Mouse (Mus musculus): ENCODE results near the gene Piezo1. TPM values are rescaled to one million over a fixed set of nuclear protein-coding genes. Genes with fewer than 3 reads are reported as not detected.

Gene Piezo1
- polyA plus RNA-seq, 1 experiment from 2014 or later = 3.4 TPM

- TF ChIP-seq CTCF (IDR thresholded peaks at IDR 0.05; ENCODE audit: low read depth) (no peak), EP300 (IDR thresholded peaks at IDR 0.05; ENCODE audit: low read depth) (no peak)
- peaks cover 34% of the 10 kb centered on the region for H3K36me3 ChIP-seq (replicated peaks; ENCODE audit: insufficient read depth, low read length)
- H3K4me3 ChIP-seq (ENCODE audit: low read depth, low read length) = no peak overlapping the region
- H3K27me3 ChIP-seq (ENCODE audit: insufficient read depth, low read length) = no peaks in the 10 kb centered on the region
- H3K4me2 ChIP-seq (ENCODE audit: low read depth, low read length) = no peak overlapping the region
- H3K4me1 ChIP-seq (ENCODE audit: insufficient read depth) = peaks cover 24% of the 10 kb centered on the region
- no peaks in the 10 kb centered on the region for H3K9me3 ChIP-seq (ENCODE audit: low read length)
- DNase-seq (no peak), ATAC-seq (no peak)
- H3K27ac ChIP-seq (ENCODE audit: low read depth) = 0 out of 2 replicates have a peak overlapping the region, but pooled peaks have one; percentile 12
- no peak overlapping the region for H3K9ac ChIP-seq (replicated peaks)
- whole genome bisulfite sequencing (ENCODE audit: insufficient replicate concordance) = 61% methylated on average over 5 of the region's 5 CpGs
Observed at GRCm38 (mm10) chr8:122470691-122471090, 80.4 kb downstream of the Piezo1 start.

- Histone ChIP-seq H3K27me3 (ENCODE audit: insufficient read depth, low read length) (no peaks in the 10 kb centered on the region), H3K9me3 (ENCODE audit: low read length) (no peaks in the 10 kb centered on the region), H3K4me1 (ENCODE audit: insufficient read depth) (peaks cover 22% of the 10 kb centered on the region), H3K36me3 (replicated peaks; ENCODE audit: insufficient read depth, low read length) (peaks cover 35% of the 10 kb centered on the region), H3K4me2 (ENCODE audit: low read depth, low read length) (no peak overlapping the region), H3K9ac (replicated peaks) (no peak overlapping the region), H3K4me3 (ENCODE audit: low read depth, low read length) (no peak overlapping the region), H3K27ac (ENCODE audit: low read depth) (no peak overlapping the region)
- no peak for ATAC-seq
- 70% methylated on average over 10 of the region's 10 CpGs for WGBS (ENCODE audit: insufficient replicate concordance)
- TF ChIP-seq CTCF (IDR thresholded peaks at IDR 0.05; ENCODE audit: low read depth) (no peak), EP300 (IDR thresholded peaks at IDR 0.05; ENCODE audit: low read depth) (no peak)
- no peak for DNase-seq
Observed at GRCm38 (mm10) chr8:122469965-122470364, 81.2 kb downstream of the Piezo1 start.

- H3K27ac ChIP-seq (ENCODE audit: low read depth) = no peak overlapping the region
- no peak overlapping the region for H3K4me2 ChIP-seq (ENCODE audit: low read depth, low read length)
- DNase-seq (no peak), ATAC-seq (no peak)
- no peak overlapping the region for H3K4me3 ChIP-seq (ENCODE audit: low read depth, low read length)
- 70% methylated on average over 6 of the region's 6 CpGs for WGBS (ENCODE audit: insufficient replicate concordance)
- peaks cover 35% of the 10 kb centered on the region for H3K36me3 ChIP-seq (replicated peaks; ENCODE audit: insufficient read depth, low read length)
- H3K27me3 ChIP-seq (ENCODE audit: insufficient read depth, low read length) = no peaks in the 10 kb centered on the region
- TF ChIP-seq EP300 (IDR thresholded peaks at IDR 0.05; ENCODE audit: low read depth) = no peak
- no peak for TF ChIP-seq CTCF (IDR thresholded peaks at IDR 0.05; ENCODE audit: low read depth)
- H3K9ac ChIP-seq (replicated peaks) = no peak overlapping the region
- H3K9me3 ChIP-seq (ENCODE audit: low read length) = no peaks in the 10 kb centered on the region
- peaks cover 23% of the 10 kb centered on the region for H3K4me1 ChIP-seq (ENCODE audit: insufficient read depth)
Observed at GRCm38 (mm10) chr8:122469407-122469806, 81.7 kb downstream of the Piezo1 start.

GRCm38 (mm10) chr8:122467816-122468215 lies 83.3 kb downstream of the Piezo1 start:
- DNase-seq (no peak), ATAC-seq (no peak)
- Histone ChIP-seq H3K4me2 (ENCODE audit: low read depth, low read length) (no peak overlapping the region), H3K27me3 (ENCODE audit: insufficient read depth, low read length) (no peaks in the 10 kb centered on the region), H3K36me3 (replicated peaks; ENCODE audit: insufficient read depth, low read length) (peaks cover 32% of the 10 kb centered on the region), H3K4me3 (ENCODE audit: low read depth, low read length) (no peak overlapping the region), H3K9me3 (ENCODE audit: low read length) (no peaks in the 10 kb centered on the region), H3K4me1 (ENCODE audit: insufficient read depth) (peaks cover 34% of the 10 kb centered on the region), H3K9ac (replicated peaks) (no peak overlapping the region), H3K27ac (ENCODE audit: low read depth) (no peak overlapping the region)
- WGBS (ENCODE audit: insufficient replicate concordance) = 86% methylated on average over 13 of the region's 13 CpGs
- TF ChIP-seq EP300 (IDR thresholded peaks at IDR 0.05; ENCODE audit: low read depth) = no peak
- TF ChIP-seq CTCF (IDR thresholded peaks at IDR 0.05; ENCODE audit: low read depth) = no peak

GRCm38 (mm10) chr8:122464985-122465384 lies 86.1 kb downstream of the Piezo1 start:
- WGBS (ENCODE audit: insufficient replicate concordance) = 30% methylated on average over 7 of the region's 7 CpGs
- no peak for ATAC-seq
- Histone ChIP-seq H3K36me3 (replicated peaks; ENCODE audit: insufficient read depth, low read length) (peaks cover 30% of the 10 kb centered on the region), H3K9ac (replicated peaks) (no peak overlapping the region), H3K9me3 (ENCODE audit: low read length) (no peaks in the 10 kb centered on the region), H3K27ac (ENCODE audit: low read depth) (no peak overlapping the region), H3K4me2 (ENCODE audit: low read depth, low read length) (no peak overlapping the region), H3K4me1 (ENCODE audit: insufficient read depth) (peaks cover 54% of the 10 kb centered on the region), H3K27me3 (ENCODE audit: insufficient read depth, low read length) (peaks cover 14% of the 10 kb centered on the region), H3K4me3 (ENCODE audit: low read depth, low read length) (no peak overlapping the region)
- TF ChIP-seq CTCF (IDR thresholded peaks at IDR 0.05; ENCODE audit: low read depth) = no peak
- TF ChIP-seq EP300 (IDR thresholded peaks at IDR 0.05; ENCODE audit: low read depth) = no peak
- DNase-seq = no peak

- Histone ChIP-seq H3K27me3 (ENCODE audit: insufficient read depth, low read length) (peaks cover 20% of the 10 kb centered on the region), H3K4me3 (ENCODE audit: low read depth, low read length) (no peak overlapping the region), H3K4me1 (ENCODE audit: insufficient read depth) (peaks cover 52% of the 10 kb centered on the region), H3K9me3 (ENCODE audit: low read length) (no peaks in the 10 kb centered on the region), H3K36me3 (replicated peaks; ENCODE audit: insufficient read depth, low read length) (peaks cover 24% of the 10 kb centered on the region), H3K4me2 (ENCODE audit: low read depth, low read length) (peak overlapping the region; percentile 13), H3K27ac (ENCODE audit: low read depth) (peak overlapping the region; percentile 64), H3K9ac (replicated peaks) (no peak overlapping the region)
- TF ChIP-seq EP300 (IDR thresholded peaks at IDR 0.05; ENCODE audit: low read depth) = peak; percentile 23; the same call in 1 of the 2 replicates
- TF ChIP-seq CTCF (IDR thresholded peaks at IDR 0.05; ENCODE audit: low read depth) = no peak
- 26% methylated on average over 12 of the region's 12 CpGs for WGBS (ENCODE audit: insufficient replicate concordance)
- peak; percentile 56 for DNase-seq
- peak; percentile 49 for ATAC-seq
Observed at GRCm38 (mm10) chr8:122463651-122464640, 87.2 kb downstream of the Piezo1 start.

All from liver, postnatal 0 days (tissue).